Mouse (Mus musculus) E14TG2a.4 (cell line): Measurements from ENCODE around the gene Ggta1.

ENCODE experiments used
- CTCF ChIP-seq: conservative IDR thresholded peaks from 2 replicates; pipeline ENCODE4 v1.5.1; 2014; ENCODE audit warnings: low read length
- NANOG ChIP-seq: IDR thresholded peaks from 2 replicates; pipeline ENCODE4 v1.6.1; 2014; ENCODE audit warnings: borderline replicate concordance, low read length, mixed read lengths

DNA sequence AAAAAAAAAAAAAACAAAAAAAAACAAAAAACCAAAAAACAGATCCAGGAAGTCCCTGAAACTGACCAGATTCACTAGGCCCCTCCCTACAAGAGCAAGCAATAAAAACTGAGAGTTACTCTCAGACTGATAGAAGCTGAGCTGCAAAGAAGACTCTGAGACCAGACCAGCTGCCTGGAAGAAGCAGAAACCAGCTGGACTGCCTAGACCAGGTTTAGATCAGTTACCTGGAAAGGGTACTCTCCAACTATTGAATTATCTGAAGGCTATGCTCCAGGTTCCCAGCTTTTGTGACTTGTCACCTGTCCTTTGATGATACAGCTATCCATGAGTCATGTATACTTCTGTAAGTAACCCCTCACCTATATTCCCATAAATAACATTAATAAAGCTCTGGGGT, 3.7 kb downstream of the Ggta1 start:
- TF ChIP-seq CTCF (no peak), NANOG (no peak)
